Mouse (Mus musculus) spleen, adult 2 months (tissue): ENCODE results near the gene Ywhag. TPM values are rescaled to one million over a fixed set of nuclear protein-coding genes. Genes with fewer than 3 reads are reported as not detected.

ENCODE experiments used
- DNase-seq, 2 experiments: peaks; one replicate each; pipeline versions ENCODE4 v3.0.0 to v3.0.0-alpha.2; 2012 to 2021; ENCODE audit warnings: low spot score in 2 of 2, low read depth in 1 of 2
- H3K27ac ChIP-seq: fragments of 200-500 bp; 2 replicates; pipeline ENCODE4 v1.5.1; 2012; ENCODE audit warnings: low read length, inconsistent platforms; ENCODE audit not compliant: insufficient read depth
- H3K27me3 ChIP-seq: fragments of 200-500 bp; 2 replicates; pipeline ENCODE4 v1.6.1; 2012; ENCODE audit warnings: mild to moderate bottlenecking, moderate library complexity, low read length, inconsistent platforms; ENCODE audit not compliant: control insufficient read depth, insufficient read depth
- H3K36me3 ChIP-seq: fragments of 200-500 bp; 2 replicates; pipeline ENCODE4 v1.6.1; 2012; ENCODE audit warnings: mild to moderate bottlenecking, low read length, inconsistent platforms; ENCODE audit not compliant: control insufficient read depth, insufficient read depth
- H3K4me1 ChIP-seq: fragments of 200-500 bp; 2 replicates; pipeline ENCODE4 v1.6.1; 2011; ENCODE audit warnings: inconsistent platforms; ENCODE audit not compliant: control insufficient read depth, insufficient read depth, insufficient read length
- H3K4me3 ChIP-seq: fragments of 200-500 bp; 2 replicates; pipeline ENCODE4 v1.5.1; 2011; ENCODE audit warnings: mild to moderate bottlenecking, inconsistent platforms; ENCODE audit not compliant: insufficient read depth, insufficient read length; ENCODE audit errors: extremely low read depth
- CTCF ChIP-seq: fragments of 200-500 bp; IDR thresholded peaks from 2 replicates; pipeline ENCODE4 v1.5.1; 2011; ENCODE audit warnings: mild to moderate bottlenecking, inconsistent platforms; ENCODE audit not compliant: insufficient read depth, insufficient read length, insufficient replicate concordance; ENCODE audit errors: extremely low read depth
- POLR2A ChIP-seq: fragments of 200-500 bp; IDR thresholded peaks from 2 replicates; pipeline ENCODE4 v1.6.1; 2011; ENCODE audit warnings: low read depth, low read length, inconsistent platforms
- WGBS: fragments of 180-500 bp; shearing (Covaris S2); methylation state at CpG from one replicate; pipeline ENCODE4 v1.1.7; 2018; 5-methylcytosine and 5-hydroxymethylcytosine counted together
- polyA plus RNA-seq: library from polyadenylated mRNA; depleted of rRNA; stranded (reverse); fragments of >200 nt; gene quantifications from 2 replicates; pipeline ENCODE4 v1.2.3, GENCODE M21; 2012

Ywhag gene
- polyA plus RNA-seq, 1 experiment, result 40.9 TPM

- Histone ChIP-seq H3K27ac (peak overlapping the region; percentile 18; the same call in 1 of the 2 replicates), H3K36me3 (no peaks in the 10 kb centered on the region), H3K4me1 (no peaks in the 10 kb centered on the region), H3K27me3 (no peaks in the 10 kb centered on the region), H3K4me3 (no peak overlapping the region)
- TF ChIP-seq POLR2A (no peak), CTCF (no peak)
- whole genome bisulfite sequencing, result 28% methylated on average over 13 of the region's 13 CpGs
- no peak for DNase-seq
Observed at GRCm38 (mm10) chr5:135879449-135880158, 54.8 kb downstream of the Ywhag start.

GRCm38 (mm10) chr5:135877831-135878231 lies 56.6 kb downstream of the Ywhag start:
- no peaks in the 10 kb centered on the region for H3K4me1 ChIP-seq
- WGBS, result 2% methylated on average over 16 of the region's 16 CpGs
- peak; percentile 28; the same call in 1 of the 2 replicates for TF ChIP-seq CTCF
- no peak for TF ChIP-seq POLR2A
- peak overlapping the region; percentile 18; the same call in 1 of the 2 replicates for H3K4me3 ChIP-seq
- H3K27me3 ChIP-seq, result no peaks in the 10 kb centered on the region
- no peaks in the 10 kb centered on the region for H3K36me3 ChIP-seq
- DNase-seq, result peak in 1 of 2 experiments; percentile 12
- no peak overlapping the region for H3K27ac ChIP-seq

GRCm38 (mm10) chr5:135877180-135877579 lies 57.2 kb downstream of the Ywhag start:
- Histone ChIP-seq H3K27ac (no peak overlapping the region), H3K4me1 (no peaks in the 10 kb centered on the region), H3K27me3 (no peaks in the 10 kb centered on the region), H3K4me3 (no peak overlapping the region), H3K36me3 (no peaks in the 10 kb centered on the region)
- no peak for TF ChIP-seq POLR2A
- peak; percentile 17; the same call in 1 of the 2 replicates for TF ChIP-seq CTCF
- 9% methylated on average over 8 of the region's 8 CpGs for WGBS
- peak; percentile 36 to 40 for DNase-seq

GRCm38 (mm10) chr5:135873753-135874152 lies 60.7 kb downstream of the Ywhag start:
- TF ChIP-seq CTCF, result no peak
- TF ChIP-seq POLR2A, result no peak
- H3K36me3 ChIP-seq, result no peaks in the 10 kb centered on the region
- peaks cover 4% of the 10 kb centered on the region; the same call in 1 of the 2 replicates for H3K27me3 ChIP-seq
- H3K4me3 ChIP-seq, result no peak overlapping the region
- H3K27ac ChIP-seq, result no peak overlapping the region
- no peaks in the 10 kb centered on the region for H3K4me1 ChIP-seq
- WGBS, result 56% methylated on average over 9 of the region's 9 CpGs
- no peak for DNase-seq

DNA sequence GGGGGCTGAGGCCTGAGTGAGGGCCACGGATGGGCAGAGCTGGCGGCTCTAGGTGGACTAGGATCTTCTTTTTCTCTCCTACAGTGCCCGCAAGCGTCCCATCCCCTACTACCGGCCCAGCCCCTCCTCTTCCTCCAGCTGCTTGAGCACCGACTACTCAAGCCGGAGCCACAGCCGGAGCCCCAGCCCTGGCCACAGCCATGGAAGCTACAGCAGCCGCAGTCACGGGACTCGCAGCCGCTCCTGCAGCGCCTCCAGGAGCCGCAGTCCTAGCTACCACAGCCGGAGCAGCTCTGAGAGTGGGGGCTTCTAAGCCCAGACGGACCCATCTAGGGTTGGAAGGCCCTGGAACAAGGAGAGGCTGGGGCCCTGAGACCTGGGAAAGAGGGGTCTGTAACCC lies 61.4 kb downstream of the Ywhag start:
- no peak for TF ChIP-seq POLR2A
- no peak for TF ChIP-seq CTCF
- no peak overlapping the region for H3K4me3 ChIP-seq
- H3K4me1 ChIP-seq, result peaks cover 4% of the 10 kb centered on the region
- no peaks in the 10 kb centered on the region for H3K36me3 ChIP-seq
- WGBS, result 12% methylated on average over 16 of the region's 16 CpGs
- DNase-seq, result no peak
- peaks cover 10% of the 10 kb centered on the region for H3K27me3 ChIP-seq
- H3K27ac ChIP-seq, result no peak overlapping the region

DNA sequence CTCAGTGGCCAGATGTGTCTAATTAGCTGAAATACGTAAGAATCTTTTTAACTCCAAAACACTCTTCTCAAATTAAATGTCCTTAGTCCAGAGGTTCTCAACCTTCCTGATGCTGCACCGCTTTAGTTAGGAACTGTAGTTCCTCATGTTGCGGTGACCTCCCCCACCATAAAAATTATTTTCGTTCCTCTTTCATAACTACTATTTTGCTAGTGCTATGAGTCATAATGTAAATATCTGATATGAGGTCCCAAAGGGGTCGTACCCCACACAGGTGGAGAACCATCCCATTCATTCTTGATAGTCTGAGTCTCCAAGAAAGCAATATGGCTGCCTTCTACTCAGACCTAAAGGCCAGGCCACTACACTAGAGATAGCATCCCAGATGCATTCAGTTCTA lies 63.9 kb downstream of the Ywhag start:
- Histone ChIP-seq H3K4me3 (no peak overlapping the region), H3K4me1 (peaks cover 5% of the 10 kb centered on the region), H3K27ac (no peak overlapping the region), H3K36me3 (no peaks in the 10 kb centered on the region), H3K27me3 (peaks cover 22% of the 10 kb centered on the region)
- TF ChIP-seq POLR2A (no peak), CTCF (no peak)
- WGBS, result 42% methylated on average over 5 of the region's 5 CpGs
- no peak for DNase-seq

GRCm38 (mm10) chr5:135869661-135870423 lies 64.6 kb downstream of the Ywhag start:
- Histone ChIP-seq H3K4me1 (peaks cover 5% of the 10 kb centered on the region), H3K27ac (no peak overlapping the region), H3K4me3 (no peak overlapping the region), H3K36me3 (no peaks in the 10 kb centered on the region), H3K27me3 (peaks cover 22% of the 10 kb centered on the region)
- no peak for DNase-seq
- WGBS, result 69% methylated on average over 14 of the region's 14 CpGs
- TF ChIP-seq CTCF, result no peak
- no peak for TF ChIP-seq POLR2A
